Mouse (Mus musculus): ENCODE measurements around the gene Cox7a2l.

DNA sequence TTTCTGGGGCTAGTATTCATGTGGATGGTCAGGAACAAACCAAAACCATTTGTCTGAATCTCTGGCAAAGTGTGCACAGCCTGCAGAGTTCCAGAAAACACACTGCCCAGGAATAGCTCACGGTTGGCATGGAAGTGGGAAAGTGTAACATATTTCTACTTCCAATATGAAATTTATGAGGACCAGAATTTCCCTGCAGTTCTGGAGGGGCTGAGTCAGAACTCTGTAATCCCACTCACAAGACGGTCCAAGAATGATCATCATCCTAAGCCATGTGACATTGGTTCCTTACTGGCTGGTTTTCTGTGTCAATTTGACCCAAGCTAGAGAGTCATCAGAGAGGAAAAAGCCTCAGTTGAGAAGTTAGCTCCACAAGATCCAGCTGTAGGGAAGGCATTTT, 25.3 kb upstream of the Cox7a2l start:
- no peak for TF ChIP-seq HCFC1 (IDR thresholded peaks at IDR 0.05; ENCODE audit: borderline replicate concordance, insufficient read depth, low read length)
- TF ChIP-seq ZC3H11A (IDR thresholded peaks at IDR 0.05; ENCODE audit: borderline replicate concordance, low read depth, low read length) = no peak
